Mouse (Mus musculus) forebrain, embryonic 16.5 days (tissue): Measurements from ENCODE around the gene Nup85. TPM values are rescaled to one million over a fixed set of nuclear protein-coding genes. Genes with fewer than 3 reads are reported as not detected.
A peak's percentile ranks its signal among the peaks of the same experiment; 100 is the strongest.
"Not testable (repeated sequence)": the region's sequence is repeated elsewhere in the genome, so short reads cannot be mapped to it uniquely, and the experiment has no call there.

ENCODE experiments used
- ATAC-seq: fragments of 200-750 bp; cut with Nextera tagmentation; 2 replicates; pipeline ENCODE4 v1.8.0; 2017; ENCODE audit warnings: mild to moderate bottlenecking, moderate library complexity
- H3K27ac ChIP-seq: fragments of 300-500 bp; sonication (generic); 2 replicates; pipeline ENCODE4 v1.5.1; 2014; ENCODE audit warnings: low read length, control low read depth
- H3K27me3 ChIP-seq: fragments of 300-500 bp; sonication (generic); replicated peaks from 2 replicates; pipeline ENCODE4 v1.6.1; 2014; ENCODE audit warnings: low read length; ENCODE audit not compliant: control insufficient read depth, insufficient read depth
- H3K36me3 ChIP-seq: fragments of 300-500 bp; sonication (generic); 2 replicates; pipeline ENCODE4 v1.6.1; 2014; ENCODE audit not compliant: control insufficient read depth, insufficient read depth
- H3K4me1 ChIP-seq: fragments of 300-500 bp; sonication (generic); replicated peaks from 2 replicates; pipeline ENCODE4 v1.6.1; 2014; ENCODE audit warnings: low read length; ENCODE audit not compliant: control insufficient read depth, insufficient read depth
- H3K4me2 ChIP-seq: fragments of 300-500 bp; sonication (generic); 2 replicates; pipeline ENCODE4 v1.6.1; 2014; ENCODE audit warnings: mild to moderate bottlenecking, low read length, control low read depth
- H3K4me3 ChIP-seq: fragments of 300-500 bp; sonication (generic); replicated peaks from 2 replicates; pipeline ENCODE4 v1.5.1; 2014; ENCODE audit warnings: mild to moderate bottlenecking, low read length, control low read depth
- H3K9ac ChIP-seq: fragments of 300-500 bp; sonication (generic); replicated peaks from 2 replicates; pipeline ENCODE4 v1.6.1; 2014; ENCODE audit warnings: low read depth, low read length, control low read depth
- H3K9me3 ChIP-seq: fragments of 300-500 bp; sonication (generic); 2 replicates; pipeline ENCODE4 v1.6.1; 2016; ENCODE audit warnings: low read length; ENCODE audit not compliant: control insufficient read depth
- WGBS: fragments of 180-500 bp; shearing (Covaris S2); extraction: QIAGEN DNeasy Blood & Tissue Kit; methylation state at CpG from one replicate; pipeline ENCODE4 v1.1.7; 2014; 5-methylcytosine and 5-hydroxymethylcytosine counted together
- polyA plus RNA-seq: library from polyadenylated mRNA; unstranded; fragments of >200 nt; fragmentation: Nextera tagmentation; extraction: Ambion mirVana; gene quantifications from 2 replicates; pipeline ENCODE4 v1.2.1, GENCODE M21; 2015

Gene Nup85
- polyA plus RNA-seq, 1 experiment from 2014 or later: 138 TPM

DNA sequence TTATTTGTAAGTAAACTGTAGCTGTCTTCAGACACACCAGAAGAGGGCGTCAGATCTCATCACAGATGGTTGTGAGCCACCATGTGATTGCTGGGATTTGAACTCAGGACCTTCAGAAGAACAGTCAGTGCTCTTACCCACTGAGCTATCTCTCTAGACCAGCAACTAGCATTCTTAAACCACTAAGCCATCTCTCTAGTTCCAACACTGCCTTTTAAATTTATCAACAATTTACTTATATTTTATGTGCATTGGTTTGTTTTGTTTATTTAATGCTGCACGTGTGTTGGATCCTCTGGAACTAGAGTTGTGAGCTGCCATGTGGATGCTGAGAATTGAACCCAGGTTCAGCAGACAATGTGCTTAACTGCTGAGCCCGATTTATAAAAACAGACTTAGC is 37.8 kb upstream of the Nup85 start:
- ATAC-seq, H3K27me3 ChIP-seq, H3K4me1 ChIP-seq, H3K27ac ChIP-seq, H3K9ac ChIP-seq, H3K9me3 ChIP-seq, H3K4me2 ChIP-seq, H3K4me3 ChIP-seq: not testable (repeated sequence)
- 81% methylated on average over 3 of the region's 3 CpGs for WGBS
- peaks cover 18% of the 10 kb centered on the region for H3K36me3 ChIP-seq

DNA sequence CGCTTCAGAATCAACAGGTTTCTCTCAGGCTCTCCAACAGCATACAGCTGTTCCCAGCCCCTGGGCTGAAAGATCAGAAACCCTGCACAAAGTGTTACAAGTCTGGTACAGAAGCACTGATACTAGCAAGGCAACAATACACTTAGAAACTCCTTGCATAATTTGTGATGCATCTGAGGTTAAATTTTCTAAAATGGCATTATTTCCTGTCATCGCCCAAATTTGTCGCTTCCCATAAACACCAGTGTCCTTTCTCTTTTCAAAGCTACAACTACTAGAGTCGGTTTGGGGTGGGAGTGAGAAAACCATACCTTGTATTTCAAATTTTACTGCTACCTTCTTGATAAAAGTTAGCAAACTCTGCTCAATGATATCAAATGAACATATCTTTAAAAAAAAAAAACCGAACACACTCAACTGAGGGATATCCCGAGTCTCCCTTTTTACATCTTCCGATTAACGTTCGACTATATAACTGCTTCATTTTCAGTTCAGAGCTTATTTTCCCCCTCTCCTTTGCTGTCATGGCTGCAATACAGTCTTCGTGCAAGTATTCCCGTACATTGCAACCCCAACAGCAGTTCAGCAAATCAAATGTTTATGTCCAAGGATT is 29.4 kb upstream of the Nup85 start:
- Histone ChIP-seq H3K9me3 (no peaks in the 10 kb centered on the region), H3K27me3 (no peaks in the 10 kb centered on the region), H3K4me1 (peaks cover 17% of the 10 kb centered on the region), H3K4me3 (peak overlapping the region; percentile 92), H3K9ac (peak overlapping the region; percentile 92), H3K4me2 (peak overlapping the region; percentile 89), H3K27ac (peak overlapping the region; percentile 99), H3K36me3 (peaks cover 17% of the 10 kb centered on the region)
- no peak for ATAC-seq
- WGBS: 7% methylated on average over 11 of the region's 11 CpGs

DNA sequence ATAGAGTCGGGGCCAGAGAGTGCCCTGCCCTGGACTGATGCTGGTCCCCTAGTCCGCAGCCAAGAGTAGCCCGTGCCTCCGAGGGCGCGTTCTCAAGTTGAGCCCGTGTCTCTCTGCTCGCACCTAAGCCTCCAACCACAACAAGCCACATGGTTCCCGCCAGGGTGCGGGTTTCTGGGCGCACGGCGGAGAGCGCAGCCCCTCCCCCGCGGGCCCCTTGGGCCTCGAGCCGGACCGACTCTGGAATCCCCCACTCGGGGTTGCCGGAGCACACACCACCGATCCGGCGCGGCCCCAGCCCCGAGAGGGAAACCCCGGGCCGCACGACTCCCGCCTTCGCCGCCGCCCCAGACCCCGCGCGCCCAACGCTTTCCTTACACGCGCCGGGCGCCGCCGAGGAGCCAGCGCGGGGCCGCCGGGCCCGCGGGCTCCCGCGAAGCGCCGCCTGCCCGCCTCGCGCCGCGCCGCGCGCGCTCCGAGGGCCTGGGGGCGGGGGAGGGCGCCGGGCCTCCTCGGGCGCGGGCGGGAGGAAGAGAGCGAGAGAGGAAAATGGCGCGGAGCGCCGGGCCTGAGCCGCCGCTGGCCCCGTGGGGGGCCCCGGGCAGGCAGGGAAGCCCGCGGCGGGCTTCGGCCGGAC is 28.7 kb upstream of the Nup85 start:
- Histone ChIP-seq H3K4me1 (peaks cover 17% of the 10 kb centered on the region), H3K4me2 (peak overlapping the region; percentile 89), H3K9me3 (no peaks in the 10 kb centered on the region), H3K36me3 (peaks cover 17% of the 10 kb centered on the region), H3K4me3 (peak overlapping the region; percentile 92), H3K9ac (peak overlapping the region; percentile 92), H3K27me3 (no peaks in the 10 kb centered on the region), H3K27ac (peak overlapping the region; percentile 99)
- ATAC-seq: peak; percentile 84
- 1% methylated on average over 50 of the region's 84 CpGs for WGBS

DNA sequence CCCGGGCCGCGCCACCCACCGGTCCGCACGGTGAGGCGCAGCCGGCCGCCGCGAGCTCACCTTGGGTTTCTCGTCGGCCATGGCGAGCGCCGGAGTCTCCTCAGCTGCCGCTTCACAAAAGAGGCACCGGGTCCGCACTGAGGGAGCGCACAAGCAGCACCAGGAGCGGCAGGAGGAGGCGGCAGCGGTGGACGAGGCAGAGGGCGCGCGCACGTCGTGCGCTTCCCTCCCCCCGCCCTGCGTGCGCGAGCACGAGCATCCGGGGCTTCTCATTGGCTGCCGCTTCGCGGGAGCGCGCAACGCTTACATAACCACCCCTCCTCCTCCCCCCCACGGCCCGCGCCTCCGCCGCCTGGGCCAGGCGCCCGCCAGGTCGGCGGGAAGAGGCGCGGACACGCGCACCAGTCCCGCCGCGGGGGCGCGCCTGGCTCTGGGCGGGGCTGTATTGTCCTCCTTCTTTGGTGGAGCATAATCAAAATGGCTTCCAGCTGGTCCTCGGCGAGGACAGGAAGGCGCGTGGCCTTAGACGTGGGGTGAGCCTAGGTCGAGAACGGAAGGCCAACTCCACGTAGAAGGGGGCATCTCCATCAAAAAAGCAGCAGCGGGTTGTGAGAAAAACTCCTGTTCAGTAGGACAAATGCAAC is 28.1 kb upstream of the Nup85 start, which contains the start of gene Sumo2:
Sumo2 (minus strand) TSS at position 239 of the 644 bp plus-strand sequence.
- Histone ChIP-seq H3K27me3 (no peaks in the 10 kb centered on the region), H3K9me3 (no peaks in the 10 kb centered on the region), H3K27ac (peak within 1 kb of the TSS; percentile 99), H3K4me2 (peak within 1 kb of the TSS; percentile 89), H3K4me1 (peaks cover 17% of the 10 kb centered on the region), H3K4me3 (peak within 1 kb of the TSS; percentile 92), H3K36me3 (peaks cover 16% of the 10 kb centered on the region), H3K9ac (peak within 1 kb of the TSS; percentile 92)
- 2% methylated on average over 33 of the region's 70 CpGs for WGBS
- ATAC-seq: peak; percentile 92

DNA sequence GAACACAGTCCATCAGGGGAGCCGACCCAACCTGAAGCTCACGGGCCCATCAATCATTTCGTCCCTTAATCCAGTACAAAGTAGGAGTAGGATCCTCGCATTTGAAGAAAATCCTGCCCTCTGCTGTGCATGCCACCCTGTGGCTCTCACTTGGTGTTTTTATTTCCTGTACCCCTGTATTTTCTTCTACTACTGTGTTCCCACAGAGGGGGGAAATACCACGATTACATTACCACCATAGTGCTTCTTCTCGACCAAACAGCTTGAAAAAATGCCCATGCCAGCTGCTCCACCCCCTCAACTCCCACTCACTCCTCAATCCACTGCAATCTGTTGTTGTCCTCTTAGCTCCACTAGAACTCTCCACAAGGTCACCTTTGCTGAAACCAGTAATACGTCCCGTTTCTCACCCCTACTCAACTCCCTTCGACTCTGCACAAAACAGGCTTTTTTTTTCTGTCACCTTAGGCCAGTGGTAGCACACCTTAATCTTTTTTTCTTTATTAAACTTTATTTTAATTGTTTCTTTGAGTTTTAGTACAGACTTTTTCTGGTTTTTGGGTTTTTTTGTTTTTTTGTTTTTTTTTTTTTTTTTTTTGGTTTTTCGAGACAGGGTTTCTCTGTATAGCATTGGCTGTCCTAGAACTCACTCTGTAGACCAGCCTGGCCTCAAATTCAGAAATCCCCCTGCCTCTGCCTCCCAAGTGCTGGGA is 27.2 kb upstream of the Nup85 start:
- Histone ChIP-seq H3K27me3 (no peaks in the 10 kb centered on the region), H3K27ac (peak overlapping the region; percentile 99), H3K36me3 (peaks cover 11% of the 10 kb centered on the region), H3K4me1 (peaks cover 15% of the 10 kb centered on the region), H3K9me3 (no peaks in the 10 kb centered on the region), H3K9ac (peak overlapping the region; percentile 60), H3K4me2 (peak overlapping the region; percentile 60), H3K4me3 (peak overlapping the region; percentile 92)
- ATAC-seq: no peak
- 86% methylated on average over 10 of the region's 10 CpGs for WGBS

DNA sequence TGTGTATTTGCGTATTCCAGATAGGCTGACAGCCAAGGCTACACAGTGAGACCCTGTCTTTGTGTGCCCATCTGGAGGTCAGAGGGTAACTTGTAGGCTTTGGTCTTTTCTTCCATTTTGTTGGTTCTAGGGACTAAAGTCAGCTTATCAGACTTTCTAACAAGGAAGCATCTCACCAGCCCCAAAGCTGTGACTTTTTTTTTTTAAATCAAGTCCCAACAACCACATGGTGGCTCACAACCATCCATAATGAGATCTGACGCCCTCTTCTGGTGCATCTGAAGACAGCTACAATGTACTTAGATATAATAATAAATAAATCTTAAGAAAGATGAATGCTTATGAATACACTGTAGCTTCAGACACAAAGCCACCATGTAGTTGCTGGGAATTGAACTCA is 26.2 kb upstream of the Nup85 start:
- no peak overlapping the region for H3K27ac ChIP-seq
- no peak overlapping the region for H3K4me3 ChIP-seq
- no peak overlapping the region for H3K9ac ChIP-seq
- WGBS: 71% methylated on average over 2 of the region's 2 CpGs
- H3K4me2 ChIP-seq: no peak overlapping the region
- peaks cover 9% of the 10 kb centered on the region for H3K36me3 ChIP-seq
- ATAC-seq: no peak
- H3K27me3 ChIP-seq: no peaks in the 10 kb centered on the region; the same call in 1 of the 2 replicates
- peaks cover 15% of the 10 kb centered on the region for H3K4me1 ChIP-seq
- H3K9me3 ChIP-seq: no peaks in the 10 kb centered on the region

DNA sequence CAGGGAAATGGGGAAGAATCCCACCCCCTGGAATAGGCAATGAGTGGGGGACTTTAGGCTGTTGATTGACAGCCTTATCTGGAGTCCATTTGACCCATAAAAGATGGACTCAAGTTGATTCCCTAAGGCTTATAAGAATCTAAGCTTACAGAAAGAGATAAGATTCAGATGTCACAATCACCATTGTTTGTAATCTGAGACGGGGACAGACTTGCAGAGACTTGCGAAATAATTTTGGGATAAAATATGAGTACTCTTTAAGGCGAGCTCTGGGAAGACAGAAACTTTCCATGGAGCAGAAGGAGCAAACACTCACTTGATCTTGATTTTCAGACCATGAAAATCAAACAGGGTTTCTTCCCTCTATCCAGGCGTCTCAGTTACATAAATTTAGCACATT is 20.7 kb upstream of the Nup85 start:
- no peaks in the 10 kb centered on the region for H3K4me1 ChIP-seq
- ATAC-seq: no peak
- H3K9ac ChIP-seq: no peak overlapping the region
- H3K9me3 ChIP-seq: no peaks in the 10 kb centered on the region
- WGBS: 84% methylated on average over 4 of the region's 4 CpGs
- no peak overlapping the region for H3K4me3 ChIP-seq
- H3K36me3 ChIP-seq: no peaks in the 10 kb centered on the region
- H3K27ac ChIP-seq: no peak overlapping the region
- no peak overlapping the region for H3K4me2 ChIP-seq
- peaks cover 6% of the 10 kb centered on the region for H3K27me3 ChIP-seq

DNA sequence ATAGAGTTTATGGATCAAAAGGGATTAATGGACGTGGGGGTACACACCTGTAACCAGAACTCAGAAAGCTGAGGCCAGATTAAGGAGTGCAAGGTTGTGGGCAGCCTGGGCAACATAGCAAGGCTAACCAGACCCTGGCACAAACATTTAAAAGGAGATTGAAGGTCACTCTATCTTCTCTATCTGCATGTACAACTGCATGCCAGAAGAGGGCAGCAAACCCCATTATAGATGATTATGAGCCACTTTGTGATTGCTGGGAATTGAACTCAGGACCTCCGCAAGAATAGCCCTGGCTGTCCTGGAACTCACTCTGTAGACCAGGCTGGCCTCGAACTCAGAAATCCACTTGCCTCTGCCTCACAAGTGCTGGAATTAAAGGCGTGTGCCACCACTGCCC is 11.5 kb upstream of the Nup85 start:
- Histone ChIP-seq H3K4me1 (no peaks in the 10 kb centered on the region), H3K27ac (no peak overlapping the region), H3K9me3 (no peaks in the 10 kb centered on the region), H3K27me3 (no peaks in the 10 kb centered on the region), H3K4me2 (no peak overlapping the region), H3K36me3 (no peaks in the 10 kb centered on the region), H3K4me3 (no peak overlapping the region), H3K9ac (no peak overlapping the region)
- no peak for ATAC-seq
- 59% methylated on average over 4 of the region's 4 CpGs for WGBS

DNA sequence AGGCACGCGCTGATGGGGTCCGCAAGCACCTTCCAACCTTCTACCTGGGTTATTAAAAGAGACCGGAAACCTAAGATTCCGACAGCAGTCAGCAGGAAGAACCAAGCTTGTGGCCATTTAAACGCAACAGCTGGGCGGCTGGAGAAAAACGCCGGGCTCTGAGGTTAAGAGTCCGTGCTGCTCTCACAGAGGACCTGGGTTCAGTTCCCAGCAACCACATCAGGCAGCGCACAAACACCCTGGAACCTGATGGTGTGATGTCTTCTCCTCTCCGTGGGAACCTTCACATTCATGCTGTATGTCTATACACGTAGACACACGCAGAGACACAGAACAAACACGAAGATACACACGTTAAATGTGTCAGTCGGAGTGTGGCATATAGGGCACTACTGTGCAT is 8.5 kb upstream of the Nup85 start:
- ATAC-seq: no peak
- Histone ChIP-seq H3K36me3 (no peaks in the 10 kb centered on the region), H3K4me2 (no peak overlapping the region), H3K27me3 (no peaks in the 10 kb centered on the region), H3K9ac (no peak overlapping the region), H3K9me3 (no peaks in the 10 kb centered on the region), H3K4me3 (no peak overlapping the region), H3K4me1 (no peaks in the 10 kb centered on the region), H3K27ac (no peak overlapping the region)
- WGBS: 83% methylated on average over 17 of the region's 17 CpGs
